Mouse (Mus musculus) heart, adult 2 months (tissue): ENCODE results near the gene Mmp25.

Source experiments
- CTCF ChIP-seq: fragments of 200-600 bp; IDR thresholded peaks from 2 replicates; pipeline ENCODE4 v1.8.1; 2022; ENCODE audit warnings: antibody characterized with exemption, mild to moderate bottlenecking, moderate library complexity
- EP300 ChIP-seq: fragments of 200-500 bp; IDR thresholded peaks from 2 replicates; pipeline ENCODE4 v1.6.1; 2011; ENCODE audit warnings: low read depth, low read length, control low read depth; ENCODE audit not compliant: insufficient read depth
- POLR2A ChIP-seq: fragments of 200-500 bp; IDR thresholded peaks from 2 replicates; pipeline ENCODE4 v1.6.1; 2011; ENCODE audit warnings: mild to moderate bottlenecking, low read depth, low read length, control low read depth; ENCODE audit not compliant: insufficient read depth

- TF ChIP-seq CTCF (no peak), POLR2A (peak; percentile 100), EP300 (peak; percentile 61; the same call in 1 of the 2 replicates)
Measured at GRCm38 (mm10) chr17:23598582-23599552, 46.2 kb downstream of the Mmp25 start, which contains the start of gene Zfp13.
